Mouse (Mus musculus) ovary, adult 18-20 months (tissue): ENCODE data around the gene 4930579F01Rik.

ENCODE experiments used
- DNase-seq: peaks from one replicate; pipeline ENCODE4 v3.0.0; 2022; ENCODE audit warnings: low spot score, mixed read lengths

Gene 4930579F01Rik

GRCm38 (mm10) chr3:138193683-138194302 is at the start of gene 4930579F01Rik:
Gene 4930579F01Rik (minus strand): TSS chr3:138193825.
- no peak for DNase-seq

GRCm38 (mm10) chr3:138242933-138243332 is 49.3 kb upstream of the 4930579F01Rik start:
- no peak for DNase-seq

GRCm38 (mm10) chr3:138242021-138242726 is 48.5 kb upstream of the 4930579F01Rik start:
- DNase-seq, result no peak

- DNase-seq, result no peak
Measured at GRCm38 (mm10) chr3:138241371-138241770, 47.7 kb upstream of the 4930579F01Rik start.

- DNase-seq, result no peak
Measured at GRCm38 (mm10) chr3:138240942-138241341, 47.3 kb upstream of the 4930579F01Rik start.

DNA sequence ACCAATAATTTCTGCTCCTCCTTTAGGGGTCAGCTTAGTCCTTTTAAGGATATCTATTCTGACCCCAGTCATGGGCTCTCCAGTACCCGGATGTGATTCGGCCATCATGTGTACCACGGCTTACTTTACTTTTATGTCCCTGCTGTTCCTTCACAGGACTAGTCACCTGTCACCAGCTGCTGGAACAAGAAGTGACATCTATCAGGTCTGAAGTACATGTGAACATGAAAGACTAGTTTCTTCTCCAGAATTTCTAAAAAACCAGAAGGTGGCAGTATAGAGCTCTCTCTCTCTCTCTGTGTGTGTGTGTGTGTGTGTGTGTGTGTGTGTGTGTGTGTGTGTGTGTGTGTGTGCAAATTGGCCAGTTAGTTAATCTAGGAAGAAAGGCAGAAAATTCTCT is 46.8 kb upstream of the 4930579F01Rik start:
- DNase-seq, result no peak

DNA sequence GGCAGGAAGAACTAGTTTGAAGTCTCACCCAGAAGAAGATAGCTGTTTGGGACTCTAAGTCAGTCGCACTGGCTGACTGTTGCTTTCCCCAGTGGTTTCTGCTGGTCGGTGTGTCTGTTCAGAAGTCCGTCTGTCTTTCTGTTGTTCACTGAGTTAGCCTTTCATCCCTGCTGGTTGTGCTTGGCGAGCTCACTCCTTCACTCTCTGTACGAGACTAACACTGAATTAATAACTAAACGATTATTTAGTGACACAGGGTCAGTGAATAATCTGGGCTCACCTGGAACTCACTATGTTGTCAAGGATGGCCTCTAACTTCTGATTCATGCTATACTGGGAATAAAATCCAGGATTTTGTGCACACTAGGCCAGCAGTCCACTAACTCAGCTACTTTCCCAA is 45.8 kb upstream of the 4930579F01Rik start:
- DNase-seq, result no peak

- DNase-seq, result no peak
Measured at GRCm38 (mm10) chr3:138238046-138238445, 44.4 kb upstream of the 4930579F01Rik start.

- no peak for DNase-seq
Measured at GRCm38 (mm10) chr3:138236546-138237163, 43.0 kb upstream of the 4930579F01Rik start.

DNA sequence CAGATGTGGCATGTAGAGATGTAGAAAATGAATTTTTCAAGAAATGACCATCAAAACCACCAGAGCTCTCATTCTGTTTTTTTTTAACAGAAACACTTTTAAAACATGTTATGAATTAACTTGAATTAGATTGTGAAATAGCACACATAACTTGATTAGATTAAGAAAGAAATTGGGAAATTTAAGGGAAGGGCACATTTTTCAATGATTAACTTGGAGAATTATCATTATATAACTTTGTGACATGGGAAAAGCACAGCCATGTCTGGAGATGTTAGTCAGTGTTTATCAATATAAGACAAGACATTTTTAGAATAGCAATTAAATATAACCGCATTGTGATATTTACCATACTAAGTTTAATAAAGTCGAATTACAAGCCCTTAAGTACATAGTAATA is 37.9 kb upstream of the 4930579F01Rik start:
- no peak for DNase-seq

DNA sequence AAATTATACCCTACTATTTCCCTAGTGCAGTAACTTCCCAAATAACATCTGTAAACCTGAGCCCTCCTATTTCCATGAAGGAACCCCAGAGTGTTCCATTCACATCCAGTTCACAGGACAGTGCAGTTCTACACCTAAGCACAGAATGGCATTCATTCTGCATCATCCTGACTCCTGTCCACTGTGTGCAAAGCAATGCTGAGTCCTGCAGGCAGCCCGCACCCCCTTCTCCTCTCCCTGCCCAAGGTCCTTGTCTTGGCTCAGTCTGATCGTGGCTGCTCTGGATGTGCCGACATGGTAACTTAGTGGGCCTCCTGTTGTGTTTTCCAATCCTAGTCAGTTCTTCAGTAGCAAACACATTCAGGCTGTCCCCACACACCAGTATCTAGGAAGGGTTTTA is 36.6 kb upstream of the 4930579F01Rik start:
- peak; percentile 42 for DNase-seq

GRCm38 (mm10) chr3:138229448-138229847 is 35.8 kb upstream of the 4930579F01Rik start:
- no peak for DNase-seq

- no peak for DNase-seq
Measured at GRCm38 (mm10) chr3:138227782-138228181, 34.2 kb upstream of the 4930579F01Rik start.

GRCm38 (mm10) chr3:138227082-138227481 is 33.5 kb upstream of the 4930579F01Rik start:
- no peak for DNase-seq

- DNase-seq, result no peak
Measured at GRCm38 (mm10) chr3:138226476-138226875, 32.9 kb upstream of the 4930579F01Rik start.

GRCm38 (mm10) chr3:138225853-138226252 is 32.2 kb upstream of the 4930579F01Rik start:
- peak; percentile 50 for DNase-seq

GRCm38 (mm10) chr3:138225331-138225730 is 31.7 kb upstream of the 4930579F01Rik start:
- DNase-seq, result no peak

DNA sequence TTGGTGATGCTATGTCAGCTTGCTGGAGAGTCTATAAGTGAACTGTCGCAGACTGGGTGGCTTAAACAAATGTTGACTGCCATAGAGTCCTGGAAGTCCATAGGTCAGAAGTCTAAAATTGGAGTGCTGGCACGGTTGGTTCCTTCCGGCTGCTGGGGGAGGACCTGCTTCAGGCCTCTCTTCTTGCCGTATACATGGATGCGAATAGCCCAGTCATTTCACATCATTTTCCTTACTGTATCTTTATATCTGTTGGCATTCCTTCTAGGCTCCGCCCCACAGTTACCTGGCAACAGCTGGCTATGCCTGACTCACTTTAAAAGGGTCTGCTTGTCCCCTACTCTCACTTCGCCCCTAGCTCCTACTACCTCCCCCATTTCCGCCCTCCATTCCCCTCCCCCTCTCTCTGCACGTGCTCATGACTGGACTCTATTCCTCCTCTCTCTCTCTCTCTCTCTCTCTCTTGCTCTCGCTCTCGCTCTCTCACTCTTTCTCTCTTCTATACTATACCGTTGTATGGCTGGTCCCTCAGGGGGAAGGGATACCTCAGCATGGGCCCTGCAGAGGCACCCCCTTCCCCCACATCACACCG is 30.8 kb upstream of the 4930579F01Rik start:
- DNase-seq, result no peak

DNA sequence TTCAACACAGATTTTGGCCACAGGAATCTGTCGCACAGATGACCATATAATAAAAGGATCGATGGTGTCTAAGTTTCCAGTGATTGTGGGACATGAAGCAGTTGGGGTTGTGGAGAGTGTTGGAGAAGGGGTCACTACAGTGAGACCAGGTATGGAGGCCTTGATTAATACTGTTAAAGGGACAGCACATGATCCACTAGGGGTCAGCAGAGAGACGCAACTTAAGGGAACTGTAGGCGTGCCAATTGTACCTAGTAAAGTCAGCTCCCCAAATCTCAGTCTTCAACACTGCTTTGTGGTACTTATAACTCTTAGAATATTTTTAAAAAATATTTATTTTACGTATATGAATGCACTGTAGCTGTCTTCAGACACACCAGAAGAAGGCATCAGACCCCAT is 29.3 kb upstream of the 4930579F01Rik start:
- no peak for DNase-seq

DNA sequence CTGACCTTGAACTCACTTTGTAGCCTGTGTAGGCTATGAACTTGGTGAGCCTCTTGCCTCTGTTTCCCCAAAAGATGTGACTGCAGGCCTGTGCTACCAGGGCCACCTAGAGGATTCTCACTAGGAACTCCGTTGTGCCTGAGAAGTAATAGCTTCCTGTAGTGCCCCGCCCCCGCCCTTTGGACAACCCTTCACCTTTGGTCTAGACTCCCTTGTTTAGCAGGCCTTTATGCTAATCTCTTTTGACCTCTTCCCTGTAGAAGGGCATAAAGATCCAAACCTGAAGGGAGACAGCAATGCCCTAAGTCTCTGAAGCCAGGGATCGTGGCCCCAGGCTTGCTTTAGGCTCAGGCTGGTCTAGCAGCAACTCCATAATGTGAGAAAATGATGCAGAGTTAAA is 28.9 kb upstream of the 4930579F01Rik start:
- no peak for DNase-seq

GRCm38 (mm10) chr3:138221116-138221515 is 27.5 kb upstream of the 4930579F01Rik start:
- DNase-seq, result no peak

GRCm38 (mm10) chr3:138217631-138218264 is 24.1 kb upstream of the 4930579F01Rik start, which contains the start of gene Adh7:
Gene Adh7 (plus strand): TSS chr3:138217760.
- DNase-seq, result no peak
